Mouse (Mus musculus): ENCODE measurements around the gene Dclk1.

Dclk1 gene

DNA sequence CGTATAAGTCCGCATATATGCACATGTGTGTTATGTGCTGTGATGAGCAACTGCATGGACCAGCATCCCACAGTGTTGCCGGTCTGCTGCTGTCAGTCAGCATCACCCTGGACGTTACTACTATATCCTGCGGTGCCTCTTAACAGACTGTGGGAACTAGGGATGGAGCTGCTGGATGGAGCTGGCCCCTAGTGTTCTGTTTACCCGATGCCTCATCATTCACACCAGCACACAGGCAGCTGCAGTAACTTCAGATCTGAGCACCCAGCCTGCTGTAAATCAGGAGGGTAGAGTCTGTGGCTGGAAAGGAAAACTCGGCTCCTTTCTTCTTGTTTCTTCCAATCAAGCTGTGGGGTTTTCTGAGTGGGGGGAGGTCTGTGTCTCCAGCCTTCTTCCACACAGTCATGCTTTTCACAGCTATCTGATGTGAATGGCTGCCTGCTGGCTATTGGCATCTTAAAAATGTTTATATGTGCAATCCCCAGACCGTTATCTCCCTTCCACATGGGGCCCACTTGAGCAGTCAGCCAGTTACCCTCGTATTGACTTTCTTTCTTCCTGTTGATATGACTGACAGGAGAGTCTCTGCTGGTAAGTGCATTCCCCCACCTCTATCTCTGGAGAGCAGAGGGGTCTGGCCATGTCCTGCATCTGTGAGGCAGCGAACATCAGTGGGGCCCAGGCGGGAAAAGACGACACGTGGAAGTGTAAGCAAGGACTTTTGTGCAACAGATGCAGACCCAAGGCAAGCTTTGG is 301.9 kb downstream of the Dclk1 start:
- no peak for DNase-seq

DNA sequence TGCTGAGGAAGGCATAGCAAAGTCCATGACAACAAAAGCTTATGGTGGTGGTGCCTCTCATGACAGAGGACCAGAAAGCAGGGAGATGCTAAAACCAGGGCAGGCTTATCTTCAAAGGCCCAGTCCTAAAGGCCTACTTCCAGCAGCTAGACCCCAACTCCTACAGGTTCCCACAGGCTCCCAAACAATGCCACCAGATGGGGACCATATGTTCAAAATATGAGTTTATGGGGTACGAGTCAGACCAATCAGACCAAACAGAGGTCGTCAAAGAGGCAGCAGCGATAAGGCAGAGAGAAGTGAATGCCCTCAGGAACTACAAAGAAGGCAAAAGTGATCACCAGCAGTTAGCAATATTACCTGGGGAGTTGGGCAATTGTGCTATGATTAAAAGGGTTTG is 303.1 kb downstream of the Dclk1 start:
- no peak for DNase-seq

DNA sequence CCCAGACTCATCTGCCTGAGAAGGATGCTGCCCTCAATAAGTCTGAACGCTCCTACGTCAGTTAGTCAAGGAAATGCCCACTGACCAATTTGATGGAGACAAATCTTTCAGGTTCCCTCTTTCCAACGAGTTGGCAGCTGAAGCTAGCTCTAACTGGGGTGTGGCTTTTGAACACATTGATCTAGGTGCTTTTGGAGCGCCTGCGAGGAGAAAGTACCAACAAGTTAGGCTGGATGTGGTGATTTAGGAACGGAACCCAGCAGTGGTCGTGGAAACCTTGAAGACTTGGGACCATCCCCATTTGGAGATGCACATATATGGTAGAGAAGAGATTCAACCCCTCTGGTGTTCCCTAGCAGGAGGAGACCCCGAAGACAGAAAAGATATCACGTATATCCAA is 303.8 kb downstream of the Dclk1 start:
- no peak for DNase-seq

DNA sequence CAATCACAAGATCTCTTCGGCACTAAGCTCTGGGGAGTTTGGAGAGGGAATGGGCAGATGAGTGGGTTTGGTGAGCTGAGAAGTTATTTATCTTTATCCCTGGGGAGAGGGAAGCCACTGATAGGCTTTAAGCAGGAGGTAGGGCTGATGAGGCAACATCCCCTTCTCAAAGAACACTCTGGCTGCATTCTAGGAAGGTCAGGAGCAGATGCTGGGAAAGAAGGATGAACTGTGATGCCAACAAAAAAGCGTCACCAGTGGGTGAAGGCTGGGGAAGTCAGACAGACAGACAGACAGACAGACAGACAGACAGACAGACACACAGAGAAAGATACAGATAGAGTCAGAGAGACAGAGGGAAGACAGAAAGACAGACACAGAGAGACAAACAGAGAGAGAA is 304.9 kb downstream of the Dclk1 start:
- DNase-seq = no peak

DNA sequence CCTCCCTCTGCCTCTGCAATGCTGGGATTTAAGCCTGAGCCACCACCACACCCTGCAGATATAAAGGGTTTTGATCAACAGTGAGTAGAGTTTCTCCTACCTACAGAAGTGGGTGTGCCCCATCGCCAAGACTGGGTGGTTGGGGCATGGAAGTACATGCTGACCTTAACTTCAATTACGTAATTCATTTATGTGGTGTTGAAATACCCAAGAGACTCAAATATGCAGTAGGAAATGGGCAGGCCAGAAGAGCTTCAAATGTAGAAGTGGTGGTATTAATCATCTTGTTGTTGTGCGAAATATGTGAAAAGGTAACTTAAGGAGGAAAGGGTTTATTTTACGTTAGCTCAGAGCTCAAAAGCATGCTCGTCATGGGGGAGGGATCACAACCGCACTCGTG is 307.2 kb downstream of the Dclk1 start:
- DNase-seq = no peak

DNA sequence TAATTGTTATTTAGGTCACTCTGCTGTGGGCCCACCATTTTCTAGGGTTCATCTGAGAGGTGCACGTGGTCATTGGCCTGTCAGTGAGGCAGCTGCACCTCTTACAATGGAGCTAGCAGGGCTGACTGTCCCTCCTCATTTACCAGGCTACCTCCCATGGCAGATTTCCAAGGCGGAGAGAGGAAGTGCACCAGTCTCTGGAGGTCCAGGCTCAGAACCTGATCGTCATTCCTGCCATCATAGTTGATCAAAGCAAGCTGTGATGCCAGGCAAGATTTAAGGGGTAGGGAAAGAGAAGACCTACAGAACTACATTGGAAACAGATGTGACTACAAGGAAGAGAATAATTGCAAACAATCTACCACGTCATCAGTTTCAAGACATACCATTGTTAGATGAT is 308.8 kb downstream of the Dclk1 start:
- no peak for DNase-seq

DNA sequence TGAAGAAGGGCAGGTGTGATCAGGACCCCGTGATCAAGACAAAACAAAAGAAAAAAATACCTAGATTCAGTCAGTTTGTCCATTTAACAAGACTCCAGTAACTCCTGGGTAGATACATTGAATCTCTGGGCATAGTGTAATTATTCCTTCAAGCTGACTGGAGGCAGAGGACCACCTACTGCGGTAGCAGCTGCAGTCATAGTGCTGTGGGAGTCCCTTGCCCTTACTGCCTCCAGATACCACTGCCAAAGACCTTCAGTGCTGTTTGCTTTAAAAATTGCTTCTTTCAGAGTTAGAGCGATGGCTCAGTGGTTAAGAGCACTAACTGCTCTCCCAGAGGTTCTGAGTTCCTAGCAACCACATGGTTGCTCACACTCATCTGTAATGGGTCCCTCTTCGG is 309.7 kb downstream of the Dclk1 start:
- DNase-seq = no peak

DNA sequence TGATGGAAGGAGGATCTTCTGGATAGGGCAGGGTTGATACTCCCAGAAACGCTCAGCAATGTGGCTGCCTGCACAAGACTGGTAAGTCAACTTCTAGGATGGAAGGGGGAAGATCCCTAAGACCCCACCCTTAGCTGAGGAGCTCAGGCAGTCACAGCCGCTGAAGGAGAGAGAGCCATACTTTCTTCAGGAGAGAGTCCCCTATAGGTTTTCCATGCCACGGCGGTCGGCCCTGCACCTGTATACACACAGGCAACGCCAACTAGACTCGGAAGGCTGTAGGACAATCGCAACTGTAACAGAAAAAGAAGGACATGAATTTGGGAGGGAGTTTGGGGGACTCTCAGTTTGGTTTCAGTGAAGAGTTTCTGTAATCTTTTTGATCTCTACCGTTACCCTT is 310.9 kb downstream of the Dclk1 start:
- DNase-seq = no peak

DNA sequence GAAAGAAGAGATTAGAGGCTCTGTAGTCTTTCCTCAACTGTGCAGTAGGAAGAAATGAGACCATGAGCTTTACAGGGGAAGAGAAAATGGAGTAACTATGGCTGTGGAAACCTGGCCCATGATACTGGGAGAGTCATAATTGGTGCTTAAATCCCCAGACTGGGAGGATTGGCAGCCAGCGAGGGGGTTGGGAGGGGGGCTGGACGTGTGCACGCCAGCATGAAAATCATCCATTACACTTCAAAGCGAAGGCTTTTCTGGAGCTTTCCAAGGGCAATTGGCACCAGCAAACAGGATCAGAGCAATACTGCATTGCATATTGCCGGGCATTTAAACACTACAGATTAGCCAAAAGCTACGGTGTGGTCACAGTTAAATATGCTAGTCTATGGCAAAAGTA is 313.7 kb downstream of the Dclk1 start:
- no peak for DNase-seq

DNA sequence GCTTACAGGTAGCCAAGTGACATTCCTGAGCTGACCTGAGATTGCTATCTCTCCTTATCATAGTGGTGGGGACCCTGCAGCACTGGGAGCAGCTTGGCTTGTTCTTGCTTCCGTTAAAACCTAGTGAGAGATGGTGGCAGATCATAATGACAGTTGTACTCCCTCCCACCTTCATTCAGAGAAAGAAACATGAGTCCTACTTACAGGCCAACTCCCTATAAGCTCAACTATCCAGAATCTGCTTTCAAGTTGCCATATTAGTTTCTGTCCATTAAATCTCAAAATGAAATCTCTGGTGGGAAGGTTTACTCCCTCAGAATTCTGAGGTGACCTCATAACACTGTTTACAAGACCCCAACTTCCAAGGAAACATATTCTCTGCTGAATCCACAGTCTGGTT is 316.4 kb downstream of the Dclk1 start:
- DNase-seq = no peak

DNA sequence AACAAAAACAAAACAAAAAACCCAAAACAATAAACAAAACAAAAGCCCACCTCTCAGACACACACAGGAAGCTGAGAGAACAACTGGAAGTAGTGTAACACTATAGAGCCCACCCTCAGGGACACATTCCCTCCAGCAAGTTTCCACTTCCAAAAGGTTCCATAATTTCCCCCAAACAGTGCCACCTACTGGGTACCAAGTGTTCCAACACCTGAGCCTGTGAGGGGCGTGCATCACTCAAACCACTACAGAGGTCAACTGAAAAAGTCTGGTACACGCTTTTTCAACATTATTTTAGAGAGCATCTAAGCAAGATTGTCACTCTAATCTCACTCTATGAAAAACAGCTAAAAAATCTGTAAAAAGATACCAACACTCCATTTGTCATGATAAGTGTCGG is 325.3 kb downstream of the Dclk1 start:
- no peak for DNase-seq

DNA sequence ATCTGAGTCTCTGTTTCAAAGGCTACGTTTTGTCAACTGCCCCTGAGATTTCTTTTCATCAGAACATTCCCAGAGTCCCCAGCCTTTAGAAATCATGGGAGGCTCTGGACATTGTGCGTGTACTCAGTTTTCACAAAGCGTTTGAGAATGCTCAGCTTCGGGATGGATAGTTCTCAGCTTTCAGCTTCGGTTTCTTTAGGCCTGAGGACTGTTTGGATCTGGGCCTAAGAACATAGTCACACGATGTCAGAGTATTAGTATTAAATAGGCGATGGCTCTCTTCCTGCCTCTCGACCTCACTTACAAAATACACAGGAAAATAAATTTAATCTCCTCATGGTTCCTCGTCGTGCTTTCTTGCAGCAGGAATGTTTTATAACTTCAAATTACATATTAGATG is 327.4 kb downstream of the Dclk1 start:
- DNase-seq = no peak

DNA sequence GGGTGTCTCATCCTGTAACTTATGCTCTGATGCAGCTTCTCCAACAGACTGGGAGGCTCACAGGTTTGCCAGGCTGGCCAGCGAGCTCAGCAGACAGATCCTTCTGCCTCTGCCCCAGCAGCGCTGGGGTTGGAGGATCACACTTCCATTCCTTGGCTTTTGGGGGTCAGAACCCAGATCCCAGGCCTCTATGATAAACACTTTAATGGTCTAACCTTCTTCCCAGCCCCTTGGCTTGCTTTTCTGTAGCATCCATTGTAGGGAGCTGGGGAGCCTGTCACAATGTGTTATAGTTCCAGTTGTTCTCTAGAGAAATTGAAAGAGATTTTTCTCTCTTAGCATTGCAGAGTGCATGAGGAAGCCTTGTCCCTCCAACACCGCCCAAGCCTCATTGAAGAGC is 328.9 kb downstream of the Dclk1 start:
- DNase-seq = peak; percentile 14

DNA sequence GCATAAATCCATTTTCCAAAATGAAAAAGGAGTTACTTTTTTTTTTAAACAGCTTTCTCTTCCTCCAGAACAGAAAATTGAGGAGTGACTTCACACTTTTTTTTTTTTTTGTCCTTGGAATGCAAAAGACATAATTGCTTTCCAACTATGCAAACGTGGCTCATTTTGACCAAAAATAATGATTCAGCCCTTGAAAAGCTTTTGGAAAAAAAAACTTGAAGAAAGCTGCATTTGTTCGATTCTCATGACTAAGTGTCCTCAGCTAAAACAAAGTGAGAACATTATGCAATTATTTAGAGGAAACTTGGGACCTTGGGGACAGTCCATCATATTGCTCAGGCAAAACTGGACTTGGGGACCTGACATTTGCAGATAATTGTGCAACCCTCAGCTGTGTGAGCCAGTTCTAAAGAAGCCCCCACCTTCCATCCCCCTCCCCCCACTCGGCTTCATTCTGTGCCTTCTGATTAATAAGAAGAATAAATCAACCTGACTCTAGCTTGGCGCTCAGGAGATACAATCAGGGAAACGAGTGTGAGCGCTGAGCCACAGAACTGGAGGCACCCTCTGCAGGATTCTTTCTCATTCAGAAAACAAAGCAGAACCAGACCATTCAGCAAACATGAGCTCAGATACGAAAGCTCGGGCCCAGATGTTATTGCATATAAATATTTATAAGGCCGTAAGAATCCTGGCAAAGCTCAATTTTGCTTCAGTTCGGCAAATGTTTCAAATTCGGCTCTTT is 329.6 kb downstream of the Dclk1 start:
- DNase-seq = peak; percentile 14

DNA sequence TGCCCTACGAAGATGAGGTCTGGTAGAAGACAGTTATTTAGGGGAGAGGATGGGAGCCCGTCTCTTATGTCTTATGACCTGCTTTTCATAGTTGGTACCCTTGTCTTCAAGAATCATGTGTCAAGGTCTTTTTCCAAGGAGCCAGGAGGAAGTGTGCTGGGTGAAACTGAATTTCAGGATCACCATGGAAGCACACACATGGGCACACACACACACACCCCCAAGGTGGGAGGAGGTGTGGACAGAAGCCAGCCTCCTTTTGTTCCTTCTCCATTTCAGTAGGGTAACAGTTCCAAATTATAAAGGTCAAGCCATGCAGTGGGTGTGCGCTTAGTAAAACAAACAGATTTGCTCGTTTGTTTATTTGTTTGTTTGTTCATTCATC is 330.1 kb downstream of the Dclk1 start:
- DNase-seq = peak; percentile 17

DNA sequence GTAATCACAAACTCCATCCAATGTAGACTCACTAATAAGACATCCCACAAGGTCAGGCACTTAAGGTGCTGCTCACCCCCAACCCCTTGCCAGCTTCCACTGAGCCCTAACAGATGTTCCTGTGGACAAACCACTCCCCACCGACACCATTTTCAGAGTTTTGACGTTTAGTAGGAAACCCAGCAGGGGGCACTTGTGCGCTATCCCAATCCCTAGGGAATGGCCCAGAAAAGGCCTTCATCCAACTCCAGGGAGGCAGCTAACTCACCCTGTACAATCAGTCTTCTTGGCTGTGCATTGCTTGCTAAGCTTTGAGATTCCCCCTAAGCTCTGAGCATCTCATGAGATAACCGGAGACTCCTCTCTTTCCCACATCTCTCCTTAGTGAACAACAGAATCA is 331.8 kb downstream of the Dclk1 start:
- DNase-seq = peak; percentile 47

DNA sequence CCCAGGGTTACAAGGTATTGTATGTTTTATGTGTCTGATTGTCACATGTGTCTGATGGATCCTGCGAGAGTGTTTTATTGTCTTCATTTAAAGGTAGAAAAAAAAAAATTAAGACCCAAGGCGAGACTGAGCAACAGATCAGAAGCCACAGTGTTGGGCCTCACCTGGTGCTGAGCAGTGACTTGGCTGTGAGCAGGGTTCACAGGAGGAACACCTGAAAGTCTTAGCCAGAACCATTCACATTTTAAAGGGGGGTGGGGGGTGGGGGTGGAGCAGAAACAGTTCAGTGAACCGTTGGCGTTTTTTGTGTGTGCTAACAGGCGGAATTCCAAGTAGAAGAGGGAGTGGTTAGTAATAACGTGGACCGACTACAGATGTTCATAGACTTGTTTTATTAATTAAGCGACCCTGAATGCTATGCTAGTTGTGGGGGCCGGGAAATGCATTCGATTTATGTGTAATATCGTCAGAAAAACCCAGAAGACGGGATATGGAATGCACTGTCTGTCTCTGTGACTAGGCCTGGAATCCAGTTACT is 345.3 kb downstream of the Dclk1 start:
- DNase-seq = no peak

DNA sequence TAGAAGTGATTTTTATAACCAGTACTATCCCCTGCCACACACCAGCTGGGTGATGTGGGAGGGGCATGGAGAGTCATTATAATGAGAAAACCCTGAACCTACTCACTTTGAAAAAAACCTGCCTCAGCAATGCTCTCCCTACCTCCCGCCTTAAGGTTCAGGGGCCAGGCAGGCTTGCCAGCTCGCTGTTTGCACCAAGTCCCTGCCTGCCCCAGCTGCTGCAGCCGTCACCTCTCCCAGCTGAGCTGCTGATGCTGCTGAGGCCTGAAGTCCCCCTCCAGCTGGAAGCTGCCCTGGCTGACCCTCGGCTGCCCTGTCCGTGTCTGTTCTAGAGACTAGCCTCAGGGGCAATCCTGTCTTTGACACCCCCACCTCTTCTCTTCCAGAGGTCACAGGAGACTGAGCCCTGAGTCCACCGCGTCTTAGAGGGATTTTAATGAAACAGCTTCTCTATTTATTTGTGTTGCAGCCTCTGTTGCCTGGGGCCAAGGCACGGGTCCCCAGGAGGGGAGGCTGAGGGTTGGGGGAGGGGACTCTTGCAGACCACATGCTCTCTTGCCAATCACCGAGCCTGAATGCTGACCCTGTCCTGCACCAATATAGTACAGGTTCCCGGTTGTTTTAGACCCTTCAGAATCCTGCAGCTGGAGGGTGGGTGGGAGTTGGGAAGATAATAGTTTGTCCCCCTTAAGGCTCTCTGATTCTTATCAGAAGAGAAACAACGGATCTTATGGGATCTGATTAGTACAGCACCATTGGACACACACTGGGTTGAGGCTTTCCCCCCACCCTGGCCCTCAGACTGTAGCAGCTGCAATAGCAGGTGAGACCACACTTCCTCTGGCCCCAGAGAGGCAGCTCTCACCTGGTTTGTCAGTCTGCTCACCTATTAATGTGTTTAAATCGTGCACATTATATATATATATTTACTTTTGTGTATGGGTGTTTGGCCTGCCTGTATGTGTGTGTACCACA is 346.1 kb downstream of the Dclk1 start:
- DNase-seq = no peak

Measured in right cerebral cortex, postnatal 25 days (tissue).